ENCODE assay signal across 10 mouse cellular contexts in the genomic region with DNA sequence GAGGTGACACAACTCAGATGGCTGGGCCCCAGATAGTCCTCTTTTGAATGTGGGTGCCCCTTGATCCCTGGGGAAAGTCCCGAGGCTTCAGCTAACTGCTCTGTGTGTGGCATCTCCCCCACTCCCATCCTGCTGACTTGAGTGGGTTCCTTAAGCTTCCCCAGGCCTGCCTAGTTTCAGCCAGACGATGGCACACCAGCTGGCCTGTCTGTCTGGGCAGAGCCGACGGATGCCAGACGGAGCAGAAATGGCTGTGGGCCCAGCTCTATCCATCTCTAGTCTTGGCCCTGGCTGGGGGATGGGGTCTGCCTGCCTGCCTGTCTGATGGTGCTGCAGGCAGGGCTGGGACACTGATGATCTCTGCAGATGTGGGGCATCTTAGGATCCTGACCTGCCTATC. TPM values are rescaled to one million over a fixed set of nuclear protein-coding genes. Genes with fewer than 3 reads are reported as not detected.
A peak's percentile ranks its signal among the peaks of the same experiment; 100 is the strongest.
DNase-seq lines count a peak whose midpoint lies in the region; ATAC-seq lines count a peak whose summit lies in the region.
"Had no signal": no experiment of that assay in that cellular context is flagged by ENCODE, and none has a peak within 500 bp of the region (broad histone marks: within the 10 kb centered on the region; RNA-seq: fewer than 3 reads in every experiment).

No protein-coding gene starts in this region.

- H3K4me1 ChIP-seq in hindbrain, embryonic 13.5 days (replicated peaks), result peaks cover 39% of the 10 kb centered on the region
- H3K4me1 ChIP-seq in midbrain, embryonic 14.5 days (ENCODE audit: control insufficient read depth, insufficient read depth, low read length), result peaks cover 7% of the 10 kb centered on the region; the same call in 1 of the 2 replicates

- 50% methylated on average over 5 of the region's 5 CpGs for WGBS in hindbrain, embryonic 13.5 days
- WGBS in midbrain, embryonic 14.5 days, result 72% methylated on average over 5 of the region's 5 CpGs

- H3K4me3 ChIP-seq in hindbrain, embryonic 13.5 days, result no peak overlapping the region
- no peak overlapping the region for H3K4me3 ChIP-seq in midbrain, embryonic 14.5 days (replicated peaks; ENCODE audit: low read depth, low read length)
- H3K4me3 ChIP-seq: embryonic facial prominence, embryonic 12.5 days; megakaryocyte, embryonic 14.5 days had no signal

- no peak for ATAC-seq in hindbrain, embryonic 13.5 days (ENCODE audit: low FRiP score)
- no peak for ATAC-seq in midbrain, embryonic 14.5 days (ENCODE audit: low FRiP score, low TSS enrichment)
- ATAC-seq in megakaryocyte, adult 5-6 weeks (ENCODE audit: poor library complexity, severe bottlenecking), result no peak

- H3K27ac ChIP-seq in hindbrain, embryonic 13.5 days, result peak overlapping the region; percentile 83
- peak overlapping the region; percentile 14 for H3K27ac ChIP-seq in midbrain, embryonic 14.5 days (replicated peaks; ENCODE audit: low read depth, low read length)
- H3K27ac ChIP-seq: embryonic facial prominence, embryonic 12.5 days had no signal

- H3K9me3 ChIP-seq in hindbrain, embryonic 13.5 days, result no peaks in the 10 kb centered on the region
- no peaks in the 10 kb centered on the region for H3K9me3 ChIP-seq in midbrain, embryonic 14.5 days (ENCODE audit: control insufficient read depth, low read length)
- H3K9me3 ChIP-seq: embryonic facial prominence, embryonic 12.5 days; megakaryocyte, embryonic 14.5 days had no signal

- DNase-seq in MN1 (ENCODE audit: low spot score), result peak; percentile 80
- DNase-seq in cerebellum, adult 18-20 months, result peak; percentile 77 to 81
- DNase-seq in midbrain, embryonic 14.5 days, result peak; percentile 28
- no peak for DNase-seq in adipocyte (ENCODE audit: low spot score)
- DNase-seq in heart, postnatal 36 days, result no peak
- no peak for DNase-seq in kidney, postnatal 14 days

- H3K9ac ChIP-seq in hindbrain, embryonic 13.5 days, result peak overlapping the region; percentile 59
- no peak overlapping the region for H3K9ac ChIP-seq in midbrain, embryonic 14.5 days (replicated peaks; ENCODE audit: low read length)
- H3K9ac ChIP-seq: embryonic facial prominence, embryonic 12.5 days had no signal

- H3K36me3 ChIP-seq in hindbrain, embryonic 13.5 days, result peaks cover 65% of the 10 kb centered on the region
- H3K36me3 ChIP-seq in midbrain, embryonic 14.5 days (ENCODE audit: control insufficient read depth, insufficient read depth, low read length), result peaks cover 72% of the 10 kb centered on the region

- intact Hi-C loops in heart, postnatal 36 days (cut with DNase I), result loop anchor here (2.0 to 5.0 kb wide), 3 partner anchors 47 to 242 kb away; no protein-coding TSS in a partner anchor

- H3K4me2 ChIP-seq in hindbrain, embryonic 13.5 days, result no peak overlapping the region
- H3K4me2 ChIP-seq in midbrain, embryonic 14.5 days (ENCODE audit: low read length), result no peak overlapping the region
- H3K4me2 ChIP-seq: embryonic facial prominence, embryonic 12.5 days had no signal

- H3K27me3 ChIP-seq in hindbrain, embryonic 13.5 days, result peaks cover 6% of the 10 kb centered on the region
- no peaks in the 10 kb centered on the region for H3K27me3 ChIP-seq in midbrain, embryonic 14.5 days (ENCODE audit: control insufficient read depth, insufficient read depth, low read length)
- H3K27me3 ChIP-seq: megakaryocyte, embryonic 14.5 days had no signal

RNA-seq across cellular contexts. Expression of a gene that starts 22.1 kb away (rescaled TPM):
- 101 and 102 TPM in 2 replicates for polyA plus RNA-seq in hindbrain, embryonic 13.5 days (2015; fragmentation: Nextera tagmentation; extraction: Ambion mirVana)
- polyA plus RNA-seq in midbrain, embryonic 14.5 days (2014; fragmentation: Nextera tagmentation; extraction: Ambion mirVana), result 115 and 121 TPM in 2 replicates
- 10 to 100 TPM; 30.6 to 30.7 TPM for total RNA-seq in heart, postnatal 36 days (2021)
- total RNA-seq in megakaryocyte, adult 5-6 weeks (2015), result 34.2 and 38.5 TPM in 2 replicates
- total RNA-seq in megakaryocyte, adult 5-6 weeks (2017), result 13.3 and 15.0 TPM in 2 replicates

RNA-seq across cellular contexts. Expression of a gene that starts 36.8 kb away (rescaled TPM):
- polyA plus RNA-seq in hindbrain, embryonic 13.5 days (2015; fragmentation: Nextera tagmentation; extraction: Ambion mirVana), result 0.41 and 0.69 TPM in 2 replicates
- polyA plus RNA-seq in midbrain, embryonic 14.5 days (2014; fragmentation: Nextera tagmentation; extraction: Ambion mirVana), result 0.25 and 0.31 TPM in 2 replicates
- 1 to 10 TPM in 1 of 2 experiments, under 1 TPM in 1; 0.50 to 1.5 TPM for total RNA-seq in heart, postnatal 36 days (2021)
- total RNA-seq in megakaryocyte, adult 5-6 weeks (2015), result 1.9 and 2.5 TPM in 2 replicates
- 2.1 and 3.7 TPM in 2 replicates for total RNA-seq in megakaryocyte, adult 5-6 weeks (2017)

RNA-seq across cellular contexts. Expression of a gene that starts 53.6 kb away (rescaled TPM):
- polyA plus RNA-seq in hindbrain, embryonic 13.5 days (2015; fragmentation: Nextera tagmentation; extraction: Ambion mirVana), result 18.4 and 21.3 TPM in 2 replicates
- 21.3 and 24.9 TPM in 2 replicates for polyA plus RNA-seq in midbrain, embryonic 14.5 days (2014; fragmentation: Nextera tagmentation; extraction: Ambion mirVana)
- 10 to 100 TPM; 82.0 to 88.2 TPM for total RNA-seq in heart, postnatal 36 days (2021)
- 16.5 and 18.5 TPM in 2 replicates for total RNA-seq in megakaryocyte, adult 5-6 weeks (2015)
- total RNA-seq in megakaryocyte, adult 5-6 weeks (2017), result 11.6 and 14.1 TPM in 2 replicates

RNA-seq across cellular contexts. Expression of a gene that starts 59.1 kb away (rescaled TPM):
- 1.9 and 2.0 TPM in 2 replicates for polyA plus RNA-seq in hindbrain, embryonic 13.5 days (2015; fragmentation: Nextera tagmentation; extraction: Ambion mirVana)
- 0.92 and 1.9 TPM in 2 replicates for polyA plus RNA-seq in midbrain, embryonic 14.5 days (2014; fragmentation: Nextera tagmentation; extraction: Ambion mirVana)
- 10 to 100 TPM; 15.5 to 20.1 TPM for total RNA-seq in heart, postnatal 36 days (2021)
- total RNA-seq in megakaryocyte, adult 5-6 weeks (2015), result 10.2 and 11.7 TPM in 2 replicates
- total RNA-seq in megakaryocyte, adult 5-6 weeks (2017), result 9.1 and 13.4 TPM in 2 replicates

Comparison
In these comparisons a context has a peak if more than half of its experiments do, and no peak if none do; other contexts are left out.
1. DNase-seq: peak in MN1 (single experiment), cerebellum, adult 18-20 months (2 of 2) and midbrain, embryonic 14.5 days (single experiment); none in adipocyte (single experiment), heart, postnatal 36 days (0 of 2) and kidney, postnatal 14 days (single experiment).
2. RNA of a gene that starts 53.6 kb away (total RNA-seq): 82.0 to 88.2 TPM in heart, postnatal 36 days; 11.6 to 18.5 TPM in megakaryocyte, adult 5-6 weeks; every median in the first group is over 4 times any median in the second.